Comparison of ENCODE assay signal across 9 mouse cellular contexts in the genomic region with DNA sequence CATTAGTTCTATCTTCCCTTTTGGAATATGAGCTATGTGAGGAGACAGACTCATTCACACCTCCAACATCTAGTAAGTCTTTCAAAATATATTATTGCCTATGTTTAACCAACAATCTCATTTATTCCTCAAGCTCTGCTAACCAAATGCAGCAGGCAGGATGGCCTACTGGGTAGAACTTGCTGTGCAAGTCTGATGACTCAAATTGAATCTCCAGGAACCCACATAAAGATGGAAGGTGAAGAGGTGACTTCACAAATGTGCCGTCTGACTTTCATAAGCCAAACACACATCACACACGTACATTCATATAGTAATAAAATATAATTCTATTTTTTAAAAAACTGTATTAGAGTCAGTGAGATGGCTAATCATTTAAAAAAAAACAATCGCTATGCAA. TPM values are rescaled to one million over a fixed set of nuclear protein-coding genes. Genes with fewer than 3 reads are reported as not detected.
DNase-seq lines count a peak whose midpoint lies in the region; ATAC-seq and TF ChIP-seq lines count a peak whose summit lies in the region.
"Had no signal": no experiment of that assay in that cellular context is flagged by ENCODE, and none has a peak within 500 bp of the region (broad histone marks: within the 10 kb centered on the region; RNA-seq: fewer than 3 reads in every experiment).

No protein-coding gene starts in this region.

- WGBS in kidney, adult 2 months: 79% methylated on average over 3 of the region's 3 CpGs
- WGBS in embryonic facial prominence, embryonic 12.5 days: 72% methylated on average over 3 of the region's 3 CpGs
- WGBS in hindbrain, postnatal 0 days: 68% methylated on average over 3 of the region's 3 CpGs
- WGBS in midbrain, embryonic 15.5 days: 70% methylated on average over 3 of the region's 3 CpGs

- no peak for ATAC-seq in embryonic facial prominence, embryonic 12.5 days (ENCODE audit: insufficient number of reproducible peaks, insufficient read depth, low FRiP score, low TSS enrichment)
- no peak for ATAC-seq in hindbrain, postnatal 0 days
- no peak for ATAC-seq in midbrain, embryonic 15.5 days (replicated peaks)
- no peak for ATAC-seq in cerebellum, adult (ENCODE audit: insufficient number of reproducible peaks, low FRiP score, low TSS enrichment)

- no peak overlapping the region for H3K9ac ChIP-seq in embryonic facial prominence, embryonic 12.5 days
- no peak overlapping the region for H3K9ac ChIP-seq in hindbrain, postnatal 0 days (replicated peaks; ENCODE audit: low read length)
- no peak overlapping the region for H3K9ac ChIP-seq in midbrain, embryonic 15.5 days

- H3K4me3 ChIP-seq in kidney, adult 2 months (ENCODE audit: insufficient read depth, low read depth, low read length): no peak overlapping the region
- H3K4me3 ChIP-seq in embryonic facial prominence, embryonic 12.5 days: peak overlapping the region; percentile 81; the same call in 1 of the 2 replicates
- no peak overlapping the region; the same call in 1 of the 2 replicates for H3K4me3 ChIP-seq in hindbrain, postnatal 0 days (ENCODE audit: low read length)
- peak overlapping the region; percentile 62 for H3K4me3 ChIP-seq in midbrain, embryonic 15.5 days

- H3K4me2 ChIP-seq in embryonic facial prominence, embryonic 12.5 days (replicated peaks): peak overlapping the region; percentile 75
- peak overlapping the region; percentile 69 for H3K4me2 ChIP-seq in hindbrain, postnatal 0 days (ENCODE audit: low read depth, low read length)
- peak overlapping the region; percentile 70 for H3K4me2 ChIP-seq in midbrain, embryonic 15.5 days

- no peaks in the 10 kb centered on the region; the same call in 1 of the 2 replicates for H3K36me3 ChIP-seq in kidney, adult 2 months (ENCODE audit: control insufficient read depth, insufficient read depth, low read length)
- H3K36me3 ChIP-seq in embryonic facial prominence, embryonic 12.5 days: no peaks in the 10 kb centered on the region
- no peaks in the 10 kb centered on the region for H3K36me3 ChIP-seq in hindbrain, postnatal 0 days (ENCODE audit: insufficient read depth, low read length)
- H3K36me3 ChIP-seq in midbrain, embryonic 15.5 days (replicated peaks): no peaks in the 10 kb centered on the region

- H3K9me3 ChIP-seq in embryonic facial prominence, embryonic 12.5 days: no peaks in the 10 kb centered on the region
- H3K9me3 ChIP-seq in hindbrain, postnatal 0 days (ENCODE audit: low read length): no peaks in the 10 kb centered on the region
- no peaks in the 10 kb centered on the region for H3K9me3 ChIP-seq in midbrain, embryonic 15.5 days

- TF ChIP-seq CTCF in kidney, adult 2 months (conservative IDR thresholded peaks at IDR 0.05; ENCODE audit: insufficient read depth, insufficient read length, low read depth, low read length): no peak
- no peak for TF ChIP-seq CTCF in hindbrain, postnatal 0 days (IDR thresholded peaks at IDR 0.05; ENCODE audit: low read depth)

- H3K4me1 ChIP-seq in kidney, adult 2 months (ENCODE audit: control insufficient read depth, insufficient read depth, low read length): peaks cover 20% of the 10 kb centered on the region; the same call in 1 of the 2 replicates
- peaks cover 9% of the 10 kb centered on the region for H3K4me1 ChIP-seq in embryonic facial prominence, embryonic 12.5 days
- peaks cover 6% of the 10 kb centered on the region for H3K4me1 ChIP-seq in hindbrain, postnatal 0 days (ENCODE audit: insufficient read depth, low read length)
- peaks cover 18% of the 10 kb centered on the region for H3K4me1 ChIP-seq in midbrain, embryonic 15.5 days

- H3K27ac ChIP-seq in kidney, adult 2 months (ENCODE audit: insufficient read depth, low read depth, low read length): peak overlapping the region; percentile 100
- no peak overlapping the region for H3K27ac ChIP-seq in embryonic facial prominence, embryonic 12.5 days
- H3K27ac ChIP-seq in hindbrain, postnatal 0 days: peak overlapping the region; percentile 73
- no peak overlapping the region for H3K27ac ChIP-seq in midbrain, embryonic 15.5 days

- H3K27me3 ChIP-seq in kidney, adult 2 months (replicated peaks; ENCODE audit: control insufficient read depth, insufficient read depth, low read length): no peaks in the 10 kb centered on the region
- H3K27me3 ChIP-seq in embryonic facial prominence, embryonic 12.5 days: no peaks in the 10 kb centered on the region
- H3K27me3 ChIP-seq in hindbrain, postnatal 0 days (ENCODE audit: insufficient read depth, low read length): no peaks in the 10 kb centered on the region
- peaks cover 2% of the 10 kb centered on the region; the same call in 1 of the 2 replicates for H3K27me3 ChIP-seq in midbrain, embryonic 15.5 days (replicated peaks)
- H3K27me3 ChIP-seq: Patski had no signal

- no peak for DNase-seq in kidney, adult 2 months
- no peak for DNase-seq in kidney, postnatal 25 days
- DNase-seq in hindbrain, postnatal 0 days (ENCODE audit: low spot score): no peak
- DNase-seq in gastrocnemius, adult 18-20 months (ENCODE audit: low spot score): no peak
- DNase-seq in kidney, postnatal 4 days: no peak

- TF ChIP-seq POLR2A in kidney, adult 2 months (IDR thresholded peaks at IDR 0.05; ENCODE audit: low read depth, low read length): no peak

RNA-seq across cellular contexts. Expression of a gene that starts 0.9 kb away (rescaled TPM):
- polyA plus RNA-seq in kidney, adult 2 months (2012; rRNA removed): 16.2 and 20.7 TPM in 2 replicates
- polyA plus RNA-seq in embryonic facial prominence, embryonic 12.5 days (2016; fragmentation: Nextera tagmentation; extraction: Ambion mirVana): 20.9 and 22.9 TPM in 2 replicates
- total RNA-seq in hindbrain, postnatal 0 days (2014; rRNA removed): 12.3 and 15.1 TPM in 2 replicates
- polyA plus RNA-seq in hindbrain, postnatal 0 days (2015; fragmentation: Nextera tagmentation; extraction: Ambion mirVana): 23.3 and 23.7 TPM in 2 replicates
- 29.2 and 33.3 TPM in 2 replicates for polyA plus RNA-seq in midbrain, embryonic 15.5 days (2015; fragmentation: Nextera tagmentation; extraction: Ambion mirVana)
- total RNA-seq in gastrocnemius, adult 18-20 months (2021): 10 to 100 TPM; 21.4 to 21.9 TPM

RNA-seq across cellular contexts. Expression of a gene that starts 24.4 kb away (rescaled TPM):
- polyA plus RNA-seq in kidney, adult 2 months (2012; rRNA removed): 24.3 and 33.6 TPM in 2 replicates
- polyA plus RNA-seq in embryonic facial prominence, embryonic 12.5 days (2016; fragmentation: Nextera tagmentation; extraction: Ambion mirVana): 317 and 342 TPM in 2 replicates
- 141 and 306 TPM in 2 replicates for total RNA-seq in hindbrain, postnatal 0 days (2014; rRNA removed)
- polyA plus RNA-seq in hindbrain, postnatal 0 days (2015; fragmentation: Nextera tagmentation; extraction: Ambion mirVana): 261 and 279 TPM in 2 replicates
- 287 and 305 TPM in 2 replicates for polyA plus RNA-seq in midbrain, embryonic 15.5 days (2015; fragmentation: Nextera tagmentation; extraction: Ambion mirVana)
- total RNA-seq in gastrocnemius, adult 18-20 months (2021): 10 to 100 TPM; 43.8 to 45.8 TPM

RNA-seq across cellular contexts. Expression of a gene that starts 36.3 kb away (rescaled TPM):
- polyA plus RNA-seq in kidney, adult 2 months (2012; rRNA removed): 46.2 and 90.1 TPM in 2 replicates
- polyA plus RNA-seq in embryonic facial prominence, embryonic 12.5 days (2016; fragmentation: Nextera tagmentation; extraction: Ambion mirVana): 427 and 440 TPM in 2 replicates
- 64.3 and 65.2 TPM in 2 replicates for total RNA-seq in hindbrain, postnatal 0 days (2014; rRNA removed)
- 284 and 309 TPM in 2 replicates for polyA plus RNA-seq in hindbrain, postnatal 0 days (2015; fragmentation: Nextera tagmentation; extraction: Ambion mirVana)
- polyA plus RNA-seq in midbrain, embryonic 15.5 days (2015; fragmentation: Nextera tagmentation; extraction: Ambion mirVana): 195 and 203 TPM in 2 replicates
- 10 to 100 TPM; 83.9 to 93.0 TPM for total RNA-seq in gastrocnemius, adult 18-20 months (2021)

RNA-seq across cellular contexts. Expression of a gene that starts 36.4 kb away (rescaled TPM):
- polyA plus RNA-seq in kidney, adult 2 months (2012; rRNA removed): 66.8 and 99.8 TPM in 2 replicates
- polyA plus RNA-seq in embryonic facial prominence, embryonic 12.5 days (2016; fragmentation: Nextera tagmentation; extraction: Ambion mirVana): 349 and 370 TPM in 2 replicates
- 61.6 and 71.8 TPM in 2 replicates for total RNA-seq in hindbrain, postnatal 0 days (2014; rRNA removed)
- 248 and 253 TPM in 2 replicates for polyA plus RNA-seq in hindbrain, postnatal 0 days (2015; fragmentation: Nextera tagmentation; extraction: Ambion mirVana)
- polyA plus RNA-seq in midbrain, embryonic 15.5 days (2015; fragmentation: Nextera tagmentation; extraction: Ambion mirVana): 254 and 262 TPM in 2 replicates
- 100 to 1,000 TPM; 161 to 176 TPM for total RNA-seq in gastrocnemius, adult 18-20 months (2021)

Comparison
In these comparisons a context has a peak if more than half of its experiments do, and no peak if none do; other contexts are left out.
1. H3K27ac ChIP-seq: peak in kidney, adult 2 months (single experiment) and hindbrain, postnatal 0 days (single experiment); none in embryonic facial prominence, embryonic 12.5 days (single experiment) and midbrain, embryonic 15.5 days (single experiment).
2. H3K4me3 ChIP-seq: peak in embryonic facial prominence, embryonic 12.5 days (single experiment) and midbrain, embryonic 15.5 days (single experiment); none in kidney, adult 2 months (single experiment) and hindbrain, postnatal 0 days (single experiment).
3. Peak in every context shown above with its lines, with median percentiles within 50 percentile points of each other: H3K4me2 ChIP-seq.